Mouse (Mus musculus) G1E (cell line): Measurements from ENCODE around the gene Galc.

Source experiments
- CTCF ChIP-seq: IDR thresholded peaks from 2 replicates; pipeline ENCODE4 v1.5.1; 2012; ENCODE audit warnings: low read depth, low read length, inconsistent platforms, mixed read lengths
- GATA1 ChIP-seq: IDR thresholded peaks from 2 replicates; pipeline ENCODE4 v1.6.1; 2012; ENCODE audit warnings: borderline replicate concordance, low read length, inconsistent platforms, mixed read lengths
- TAL1 ChIP-seq: conservative IDR thresholded peaks from 2 replicates; pipeline ENCODE4 v1.6.1; 2012; ENCODE audit warnings: low read depth, low read length, inconsistent platforms, mixed read lengths

DNA sequence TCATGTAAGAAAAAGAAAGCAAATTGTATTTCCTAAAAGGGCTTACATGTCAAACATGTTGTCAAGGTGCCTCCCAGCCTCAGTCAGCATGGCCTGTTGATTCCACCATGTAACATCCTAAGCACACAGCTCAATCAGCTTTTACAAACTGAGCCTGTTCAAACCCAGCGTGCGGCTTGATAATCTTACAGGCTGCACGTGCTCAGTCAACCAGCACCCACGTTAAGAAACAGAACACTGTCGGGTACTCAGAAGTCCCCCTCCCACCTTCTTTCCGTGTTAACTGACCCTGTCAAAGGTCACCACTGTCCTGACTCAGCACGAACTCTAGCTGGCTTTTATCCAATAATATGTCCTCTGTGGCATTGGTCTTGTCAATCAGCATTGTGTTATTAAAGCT is 13.2 kb upstream of the Galc start:
- TF ChIP-seq GATA1: no peak
- no peak for TF ChIP-seq TAL1
- TF ChIP-seq CTCF: no peak
